Mouse (Mus musculus): ENCODE results near the gene Eif4g3. TPM values are rescaled to one million over a fixed set of nuclear protein-coding genes. Genes with fewer than 3 reads are reported as not detected.
"Not testable (repeated sequence)": the region's sequence is repeated elsewhere in the genome, so short reads cannot be mapped to it uniquely, and the experiment has no call there.

The Eif4g3 gene
- total RNA-seq, 4 experiments from 2014 or later, result 143 to 163 (median 151) TPM

DNA sequence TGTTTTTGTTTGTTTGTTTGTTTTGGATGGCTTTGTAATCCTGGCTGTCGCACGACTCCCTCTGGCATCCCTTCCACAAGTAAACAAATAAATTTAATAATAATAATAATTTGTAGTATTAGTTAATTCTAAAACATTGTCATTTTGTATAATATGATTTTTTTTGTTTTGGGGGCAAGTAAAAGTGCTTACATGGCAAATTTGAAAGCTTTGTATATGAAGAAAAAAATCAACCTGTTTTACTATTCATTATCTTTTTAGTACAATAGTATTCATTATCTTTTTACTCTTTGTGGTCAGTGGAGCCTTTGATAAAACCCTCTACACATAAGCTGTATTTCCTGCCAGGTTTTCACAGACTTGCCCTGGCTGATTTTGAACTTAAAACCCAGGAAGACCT lies 29.9 kb downstream of the Eif4g3 start:
- DNase-seq (ENCODE audit: low spot score in 2 of 2), result no peak

DNA sequence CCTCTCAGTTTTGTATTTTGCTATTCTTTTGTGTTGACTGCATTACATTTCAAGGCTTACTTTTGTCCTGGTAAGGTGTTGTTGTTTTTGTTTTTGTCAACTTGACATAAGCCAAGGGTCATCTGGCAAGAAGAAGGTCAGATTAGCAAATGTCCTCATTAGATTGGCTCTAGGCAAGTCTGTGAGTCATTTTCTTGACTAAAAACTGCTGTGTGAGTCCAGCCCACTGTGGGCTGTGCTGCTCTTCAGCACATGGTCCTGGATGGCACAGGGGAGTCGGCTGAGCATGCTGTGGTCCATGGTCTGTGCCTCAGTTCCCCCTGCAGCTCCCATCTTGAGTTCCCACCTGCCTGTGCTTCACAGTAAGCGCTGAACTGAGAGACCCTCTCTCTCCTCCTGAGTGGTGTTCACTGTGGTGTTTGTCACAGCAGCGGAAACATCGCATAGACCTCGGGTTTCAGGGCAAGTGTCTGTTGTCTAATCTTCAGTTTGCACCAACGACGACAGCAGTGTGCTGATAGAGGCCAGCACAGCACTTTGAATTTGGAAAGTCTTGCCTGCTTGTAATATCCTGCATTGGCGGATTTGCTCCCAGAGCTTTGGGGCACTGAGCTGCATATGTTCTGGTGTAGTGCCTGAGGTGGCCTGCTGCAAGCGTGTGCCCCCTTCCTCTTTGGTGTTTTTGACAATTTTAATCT lies 30.7 kb downstream of the Eif4g3 start:
- DNase-seq (ENCODE audit: low spot score in 2 of 2), result no peak

DNA sequence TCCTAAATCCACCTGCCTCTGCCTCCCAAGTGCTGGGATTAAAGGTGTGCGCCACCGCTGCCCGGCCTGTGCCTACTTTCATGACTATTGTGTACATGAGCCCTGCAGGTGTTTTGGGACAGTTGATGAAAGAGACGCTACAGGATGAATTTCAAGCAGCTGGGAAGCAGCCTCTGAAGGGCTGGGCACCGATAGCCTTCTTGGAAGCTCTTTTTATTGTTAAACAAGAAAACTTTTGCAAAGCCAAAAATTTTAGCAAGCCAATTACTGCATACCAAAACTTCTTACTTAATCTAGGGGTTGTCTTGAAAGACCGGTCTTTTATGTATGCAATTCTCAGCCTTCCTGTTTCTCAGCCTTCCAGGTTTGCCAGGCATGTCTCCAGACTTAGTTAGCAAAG lies 36.3 kb downstream of the Eif4g3 start:
- DNase-seq (ENCODE audit: low spot score in 2 of 2), result no peak

DNA sequence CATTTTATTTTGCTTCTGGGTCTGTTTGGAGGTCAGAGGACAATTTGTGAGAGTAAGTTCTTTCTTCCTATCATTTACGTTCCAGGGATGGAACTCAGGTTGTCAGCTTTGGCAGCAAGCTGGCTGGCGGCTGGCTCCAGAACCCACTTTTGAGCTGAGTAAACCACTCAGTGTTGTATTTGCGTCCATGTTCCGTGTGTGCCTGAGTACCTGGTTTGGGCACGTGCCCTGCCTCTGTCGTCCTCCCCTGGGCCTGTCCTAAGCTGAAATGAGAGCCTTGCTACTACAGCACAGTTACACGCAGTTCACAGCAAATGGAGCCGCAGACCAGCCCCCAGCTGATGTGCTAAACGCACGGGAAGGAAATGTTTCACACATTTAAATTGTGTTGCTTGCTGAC lies 39.0 kb downstream of the Eif4g3 start:
- no peak for DNase-seq (ENCODE audit: low spot score in 2 of 2)

DNA sequence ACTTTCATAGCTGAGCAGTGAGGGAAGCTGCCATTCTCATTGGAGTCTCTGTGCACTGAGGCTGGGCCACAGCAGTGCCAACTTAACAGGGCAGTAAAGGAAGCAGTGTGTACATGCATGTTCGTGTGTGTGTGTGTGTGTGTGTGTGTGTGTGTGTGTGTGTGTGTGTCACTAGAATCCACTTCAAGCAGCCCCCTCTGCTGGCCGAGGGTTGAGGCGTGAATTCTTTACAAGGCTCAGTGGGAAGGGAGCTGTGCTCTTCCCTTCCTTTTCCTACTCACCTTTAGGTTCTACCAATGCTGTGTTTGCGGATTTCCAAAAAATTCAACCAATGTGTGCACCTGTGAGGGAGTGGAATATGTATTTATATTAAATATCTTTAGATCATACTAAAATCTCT lies 41.0 kb downstream of the Eif4g3 start:
- no peak for DNase-seq (ENCODE audit: low spot score in 2 of 2)

DNA sequence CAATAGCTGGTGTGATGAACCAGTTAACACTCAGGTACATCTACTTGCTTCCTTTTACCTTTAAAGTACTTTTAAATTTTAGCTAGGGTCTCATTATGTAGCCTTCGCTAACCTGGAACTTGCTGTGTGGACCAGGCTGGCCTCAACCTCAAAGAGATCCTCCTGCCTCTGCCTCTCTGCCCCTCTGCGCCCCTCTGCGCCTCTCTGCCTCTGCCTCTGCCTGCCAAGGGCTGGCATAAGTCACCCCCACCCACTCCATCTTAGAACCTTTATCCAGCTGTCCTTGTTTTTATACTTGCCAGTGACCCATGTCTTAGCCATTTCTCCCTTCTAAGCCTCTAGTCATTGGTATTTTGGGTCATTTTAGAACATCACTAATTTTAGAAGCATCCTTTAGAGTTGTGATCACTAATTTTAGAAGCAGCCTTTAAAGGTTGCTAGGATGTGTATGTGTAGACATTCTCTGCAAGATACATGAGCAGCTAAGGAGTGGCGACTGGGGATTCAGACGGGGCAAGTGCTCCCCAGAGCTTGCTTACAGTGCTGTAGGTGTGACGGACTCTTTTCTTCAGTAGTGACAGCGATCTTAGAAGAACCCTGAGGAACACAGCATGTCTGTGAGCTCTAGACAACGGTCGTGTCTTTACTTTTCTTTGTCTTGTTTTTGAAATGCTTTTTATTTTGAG lies 42.8 kb downstream of the Eif4g3 start:
- no peak for DNase-seq (ENCODE audit: low spot score in 2 of 2)

DNA sequence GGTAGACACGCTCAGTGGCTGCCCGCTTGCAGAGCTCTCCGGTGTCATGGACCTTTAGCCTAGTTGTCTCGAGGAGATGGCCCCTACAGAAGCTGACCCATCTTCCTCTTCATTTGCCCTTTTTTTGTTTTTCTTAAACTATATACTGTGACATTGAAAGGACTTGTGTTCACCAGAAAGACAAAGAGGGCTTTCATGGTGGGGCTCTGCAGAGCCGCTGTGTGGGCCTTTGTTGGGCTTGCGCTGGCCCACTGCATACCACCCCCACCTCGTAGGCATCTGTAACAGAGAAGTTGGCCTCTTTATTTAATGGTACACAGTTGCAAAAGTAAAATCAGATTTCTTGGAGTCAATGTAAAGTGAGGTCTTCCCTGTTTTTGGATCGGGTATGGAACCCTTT lies 44.3 kb downstream of the Eif4g3 start:
- DNase-seq (ENCODE audit: low spot score in 2 of 2), result no peak

DNA sequence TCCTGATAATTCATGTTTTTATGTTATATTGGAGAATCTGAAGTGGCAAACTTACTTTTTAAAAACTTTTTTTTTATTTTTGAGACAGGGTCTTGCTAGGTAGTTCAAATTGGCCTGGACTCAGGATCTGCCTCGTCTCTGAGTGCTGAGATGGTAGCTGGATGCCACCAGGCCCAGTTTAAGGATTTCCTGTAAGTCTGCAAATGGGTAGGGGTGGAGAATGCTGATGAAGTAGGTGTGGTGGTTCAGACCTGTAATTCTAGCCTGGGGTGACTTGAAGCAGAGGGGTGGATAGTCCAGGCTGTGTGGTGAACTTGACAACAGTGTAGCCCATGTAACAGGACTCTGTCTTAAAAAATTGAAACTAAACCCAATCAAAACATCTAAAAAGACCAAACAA lies 45.1 kb downstream of the Eif4g3 start:
- DNase-seq (ENCODE audit: low spot score in 2 of 2), result no peak

DNA sequence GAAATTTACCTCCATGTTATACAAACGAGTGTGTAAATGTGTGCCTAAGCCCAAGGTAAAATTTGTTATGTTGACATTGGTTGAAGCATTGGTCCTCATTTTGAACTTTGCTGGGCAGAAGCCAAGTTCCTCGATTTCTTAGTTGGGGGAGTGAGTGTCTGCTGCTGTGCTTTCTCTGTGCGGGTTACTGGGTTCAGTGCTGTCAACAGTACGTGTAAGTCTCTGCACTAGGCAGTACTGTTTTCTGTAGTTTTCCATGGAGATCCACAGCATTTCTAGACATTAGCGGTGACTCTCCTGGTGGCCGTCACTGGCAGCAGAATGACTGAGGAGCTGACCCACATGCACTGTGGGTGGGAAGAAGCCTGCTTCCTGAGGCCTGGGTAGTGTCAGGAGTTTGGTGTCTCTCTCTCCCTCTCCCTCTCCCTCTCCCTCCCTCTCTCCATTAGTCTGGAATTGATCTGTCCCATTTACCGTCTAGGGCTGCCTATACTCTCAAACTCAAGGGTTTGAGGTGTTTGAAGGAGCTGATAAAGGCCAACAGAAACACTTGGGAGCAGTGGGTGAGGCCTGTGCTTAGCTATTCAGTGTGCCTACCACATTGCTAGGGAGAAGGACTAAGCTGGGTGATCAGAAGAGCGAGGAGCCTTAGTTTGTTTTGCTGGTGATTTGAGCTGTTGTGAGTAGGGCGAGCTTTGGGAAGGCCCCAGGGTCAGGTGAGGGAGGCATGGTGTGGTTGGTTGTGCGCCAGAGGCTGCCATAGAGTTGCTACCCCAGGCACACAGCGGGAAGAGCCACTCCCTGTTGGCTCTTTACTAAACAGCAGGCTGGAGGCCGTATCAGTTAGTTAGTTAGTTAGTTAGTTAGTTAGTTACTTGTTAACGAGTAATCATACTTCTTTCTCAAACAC lies 45.8 kb downstream of the Eif4g3 start:
- no peak for DNase-seq (ENCODE audit: low spot score in 2 of 2)

DNA sequence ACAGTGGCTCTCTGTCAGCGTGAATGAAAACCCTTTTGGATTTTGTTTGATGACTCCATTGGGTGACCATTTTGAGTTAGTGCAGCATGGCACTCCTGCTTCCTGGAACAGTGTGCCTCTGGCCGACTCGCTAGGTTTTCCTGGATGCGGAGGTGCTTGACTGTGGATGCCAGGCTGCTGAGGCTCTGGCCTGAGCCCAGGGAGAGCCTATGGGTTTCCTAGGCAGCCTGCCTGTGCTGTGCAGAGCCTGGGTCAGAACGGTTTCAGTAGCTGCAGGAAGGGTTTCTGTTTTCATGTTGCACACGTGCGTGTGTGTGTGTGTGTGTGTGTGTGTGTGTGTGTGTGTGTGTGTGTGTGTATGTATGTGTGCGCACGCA lies 46.4 kb downstream of the Eif4g3 start:
- DNase-seq (ENCODE audit: low spot score in 2 of 2), result no peak

DNA sequence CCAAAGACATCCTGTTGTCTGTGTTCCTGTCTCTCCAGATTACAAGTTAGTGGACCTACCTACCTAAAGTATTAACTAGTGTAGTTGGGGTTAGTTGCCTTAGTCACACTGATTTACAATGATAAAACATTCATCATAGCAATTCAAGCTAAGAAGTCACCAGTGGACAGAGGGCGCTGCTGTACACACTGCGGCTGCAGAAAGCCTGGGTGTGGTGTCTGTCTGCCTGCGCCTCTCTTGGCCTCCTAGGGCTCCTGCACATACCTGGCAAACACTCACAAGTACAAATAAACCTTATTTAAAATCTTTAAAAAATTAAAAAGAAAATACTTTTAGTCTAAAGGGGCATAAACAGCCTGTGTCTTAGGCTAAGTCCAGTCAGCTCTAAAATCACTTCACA lies 47.8 kb downstream of the Eif4g3 start:
- no peak for DNase-seq (ENCODE audit: low spot score in 2 of 2)

DNA sequence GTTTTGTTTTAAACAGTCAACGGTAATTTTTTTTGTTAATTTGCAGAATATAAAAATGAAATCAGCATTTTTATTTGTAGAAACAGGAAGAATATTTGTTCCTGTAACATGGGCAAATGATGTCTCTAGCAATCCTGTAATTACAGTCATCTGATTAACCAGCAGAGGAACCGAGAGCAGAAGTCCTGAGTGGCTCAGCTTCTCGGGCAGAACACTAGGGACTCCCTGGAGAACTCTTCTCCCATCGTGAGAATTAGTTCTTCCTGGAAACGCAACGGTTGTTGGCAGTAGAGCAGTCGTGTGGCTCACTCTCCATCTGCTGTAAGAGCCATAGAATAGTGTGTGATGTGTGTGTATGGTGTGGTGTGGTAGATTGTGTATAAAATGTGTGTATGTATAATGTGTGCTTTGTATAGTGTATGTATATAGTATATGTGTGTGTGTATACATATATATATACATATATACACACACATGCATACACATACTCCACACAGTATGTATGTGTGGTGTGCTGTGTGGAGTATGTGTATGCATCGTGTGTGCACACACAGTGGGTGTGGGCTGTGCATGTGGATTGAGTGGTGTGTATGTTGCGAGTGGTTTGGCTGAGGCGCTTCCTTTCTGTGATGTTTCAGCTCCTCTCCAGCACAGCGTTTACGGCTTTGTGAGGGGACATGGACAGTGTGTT lies 48.9 kb downstream of the Eif4g3 start:
- DNase-seq (ENCODE audit: low spot score in 2 of 2), result no peak

DNA sequence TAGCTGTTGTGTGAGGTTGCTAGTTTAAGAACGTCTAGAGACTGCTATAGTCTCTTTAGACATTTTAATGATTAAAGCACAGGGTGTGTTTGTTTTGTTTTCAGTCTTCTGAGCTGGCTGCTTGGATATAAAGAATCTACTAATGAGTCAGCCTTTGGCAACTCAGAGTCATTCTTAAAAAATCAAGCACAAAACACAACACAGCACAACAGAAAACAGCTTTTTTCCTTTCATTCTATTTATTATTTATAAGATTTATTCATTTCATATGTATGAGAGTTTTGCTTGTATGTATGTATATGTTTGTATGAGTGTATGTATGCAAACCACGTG lies 49.4 kb downstream of the Eif4g3 start:
- no peak for DNase-seq (ENCODE audit: low spot score in 2 of 2)

DNA sequence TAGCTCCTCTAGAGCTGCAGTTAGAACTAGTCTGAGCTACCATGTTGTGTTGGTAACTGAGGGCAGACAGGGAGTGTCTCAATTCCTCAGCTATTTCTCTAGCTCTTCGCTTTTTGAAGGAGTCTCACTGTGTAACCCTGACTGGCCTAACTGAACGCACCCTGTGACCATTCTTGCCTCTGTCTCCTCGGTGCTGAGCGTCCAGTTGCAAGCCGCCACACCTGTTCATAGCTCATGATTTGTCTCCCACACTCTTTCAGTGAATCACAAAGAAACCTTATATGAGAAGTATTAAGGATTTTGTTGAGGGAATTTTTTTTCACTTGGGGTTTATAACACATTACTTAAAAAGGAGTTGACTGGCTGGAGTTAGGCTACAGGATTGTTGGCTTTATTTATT lies 49.8 kb downstream of the Eif4g3 start:
- no peak for DNase-seq (ENCODE audit: low spot score in 2 of 2)

DNA sequence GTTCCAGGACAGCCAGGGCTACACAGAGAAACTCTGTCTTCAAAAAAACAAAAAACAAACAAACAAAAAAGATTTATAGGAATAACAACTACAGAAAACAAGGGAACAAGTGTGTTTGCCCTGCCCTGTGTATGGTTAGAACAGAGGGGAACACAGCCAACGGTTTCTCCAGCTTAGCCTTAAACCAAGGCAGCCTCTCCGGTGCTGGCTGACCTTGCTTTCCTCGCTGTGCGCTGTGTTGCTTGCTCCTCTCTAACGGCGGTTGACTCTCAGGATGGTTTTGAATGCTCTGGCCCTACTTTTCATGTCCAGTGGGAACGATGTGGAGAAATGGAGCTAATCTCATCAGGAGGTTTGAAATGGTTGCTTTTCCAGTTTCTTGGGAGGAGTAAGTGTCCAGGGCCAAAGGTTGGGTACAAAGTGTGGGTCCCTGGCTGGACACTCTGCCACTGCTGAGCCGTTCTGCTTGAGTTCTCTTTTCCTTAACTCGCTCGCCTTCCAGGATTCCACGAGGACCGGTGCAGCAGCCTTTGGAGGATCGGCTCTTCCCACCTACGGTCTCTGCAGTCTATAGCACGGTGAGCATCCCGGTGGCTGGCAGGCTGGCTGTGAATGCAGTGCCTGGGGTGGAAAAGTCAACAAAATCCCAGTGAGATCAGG lies 52.1 kb downstream of the Eif4g3 start:
- no peak for DNase-seq (ENCODE audit: low spot score in 2 of 2)

DNA sequence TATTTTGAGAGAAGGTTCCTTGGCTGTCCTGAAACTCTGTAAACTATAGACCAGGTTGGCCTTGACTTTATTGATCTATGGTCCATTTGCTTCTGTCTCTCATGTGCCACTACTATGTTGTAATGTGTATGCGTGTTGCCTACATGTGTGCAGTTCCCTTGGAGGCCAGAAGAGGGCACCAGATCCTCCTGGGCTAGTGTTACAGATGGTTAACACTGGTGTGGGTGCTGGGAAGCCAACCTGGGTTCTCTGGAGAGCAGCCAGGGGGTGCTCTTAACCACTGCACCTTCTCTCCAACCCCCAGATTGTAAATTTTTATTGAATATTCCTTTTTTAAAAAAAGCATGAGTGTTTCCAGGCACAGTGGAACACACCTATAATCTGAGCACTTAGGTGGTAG lies 53.0 kb downstream of the Eif4g3 start:
- no peak for DNase-seq (ENCODE audit: low spot score in 2 of 2)

DNA sequence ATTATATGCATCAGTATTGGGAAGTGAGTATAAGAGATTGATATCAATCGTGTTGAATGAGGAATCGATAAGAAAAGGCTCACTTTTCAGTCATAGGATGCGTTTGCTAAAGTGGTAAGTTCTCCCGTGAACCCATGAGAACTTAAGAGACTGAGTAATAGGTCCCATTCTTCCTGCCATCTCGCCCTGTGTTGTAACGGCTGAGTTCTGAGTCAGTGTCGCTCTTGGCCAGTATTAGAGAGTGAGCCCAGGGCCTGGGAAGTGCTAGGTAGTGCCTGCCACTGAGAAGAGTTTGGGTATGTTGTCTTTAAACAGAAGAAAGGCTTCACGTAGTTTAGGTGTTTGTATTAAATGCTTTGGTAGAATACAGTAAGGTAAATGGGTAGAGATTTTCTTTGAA lies 53.5 kb downstream of the Eif4g3 start:
- DNase-seq (ENCODE audit: low spot score in 2 of 2), result no peak

DNA sequence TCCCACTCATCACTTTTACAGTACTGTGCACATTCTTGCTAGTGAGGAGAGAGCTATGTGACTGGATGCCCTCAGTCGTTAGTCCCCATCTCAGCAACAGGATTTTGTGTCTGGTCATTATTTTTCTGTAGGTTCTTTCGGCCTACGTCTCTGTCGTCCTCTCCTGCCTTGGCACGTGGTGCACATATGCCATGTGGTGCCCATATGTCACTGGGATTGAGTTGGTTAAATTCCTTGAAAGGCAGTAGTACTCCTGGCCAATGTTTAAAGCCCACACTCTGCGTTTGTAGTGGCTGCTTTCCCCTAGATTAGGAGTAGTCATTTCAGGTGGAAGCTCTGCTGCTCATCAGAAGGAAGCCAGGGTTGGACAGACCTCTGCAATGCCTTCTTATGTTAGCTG lies 56.7 kb downstream of the Eif4g3 start:
- no peak for DNase-seq (ENCODE audit: low spot score in 2 of 2)

DNA sequence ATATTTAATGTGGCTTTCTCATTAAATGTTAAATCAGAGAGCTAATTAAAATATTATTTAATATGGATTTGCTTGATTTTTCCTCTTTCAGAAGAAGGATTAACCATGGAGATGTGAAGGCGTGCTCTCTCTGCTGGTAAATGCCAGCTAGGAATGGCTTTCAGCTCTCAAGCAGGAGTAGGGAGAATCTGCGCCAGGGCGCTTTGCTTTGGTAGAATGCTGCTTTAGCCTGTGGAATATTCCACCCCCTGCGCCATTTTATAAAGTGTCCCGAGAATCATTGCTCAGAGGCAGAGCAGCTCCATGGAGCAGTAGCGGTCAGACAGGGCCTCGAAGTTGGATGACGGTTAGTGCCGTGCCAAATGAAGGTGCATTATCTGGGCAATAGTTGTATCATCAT lies 58.7 kb downstream of the Eif4g3 start:
- no peak for DNase-seq (ENCODE audit: low spot score in 2 of 2)

DNA sequence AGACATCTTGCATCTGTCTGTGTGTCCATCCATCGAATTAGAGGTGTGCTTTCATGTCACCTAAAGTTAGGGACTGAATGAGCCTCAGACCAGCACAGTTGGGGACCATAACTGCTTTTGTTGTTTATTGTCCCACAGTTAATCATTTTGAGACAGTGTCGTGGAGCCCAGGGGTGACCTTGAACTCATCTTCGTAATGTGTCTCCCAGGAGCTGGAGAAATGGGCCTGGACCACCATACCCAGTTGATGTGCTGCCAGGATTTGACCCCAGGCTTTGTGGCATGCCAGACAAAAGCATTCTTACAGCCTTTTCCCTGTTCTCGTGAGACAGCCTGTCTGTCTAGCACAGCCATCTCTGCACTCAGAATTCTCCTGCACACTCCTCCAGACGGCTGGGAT lies 63.8 kb downstream of the Eif4g3 start:
- DNase-seq (ENCODE audit: low spot score in 2 of 2), result no peak

DNA sequence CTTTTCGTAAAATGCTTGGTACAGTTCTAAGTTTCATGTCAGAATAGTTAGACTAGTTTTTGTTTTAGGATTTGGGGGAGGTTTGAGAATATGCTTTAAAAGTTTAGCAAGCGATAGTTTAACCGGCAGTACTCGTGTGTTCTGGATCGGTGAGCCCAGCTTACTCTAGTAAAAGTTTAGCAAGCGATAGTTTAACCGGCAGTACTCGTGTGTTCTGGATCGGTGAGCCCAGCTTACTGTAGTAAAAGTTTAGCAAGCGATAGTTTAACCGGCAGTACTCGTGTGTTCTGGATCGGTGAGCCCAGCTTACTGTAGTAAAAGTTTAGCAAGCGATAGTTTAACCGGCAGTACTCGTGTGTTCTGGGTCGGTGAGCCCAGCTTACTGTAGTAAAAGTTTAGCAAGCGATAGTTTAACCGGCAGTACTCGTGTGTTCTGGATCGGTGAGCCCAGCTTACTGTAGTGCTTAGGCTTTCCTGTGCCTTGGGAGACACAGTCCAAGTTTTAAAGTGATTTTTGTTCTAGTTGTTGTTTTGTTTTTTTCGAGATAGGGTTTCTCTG lies 64.5 kb downstream of the Eif4g3 start:
- DNase-seq (ENCODE audit: low spot score in 2 of 2), result not testable (repeated sequence)
